Mouse (Mus musculus) liver, adult 2 months (tissue): ENCODE measurements at regions not wholly inside any gene's neighbourhood (a gene's known extent, or its start where the extent isn't known, plus 50 kb on each side); places are given as distances from the start of the nearest gene placed in this dataset.

ENCODE experiments used
- DNase-seq: peaks from one replicate; pipeline ENCODE4 v3.0.0-alpha.2; 2011; ENCODE audit warnings: low read depth, low spot score; ENCODE audit errors: extremely low read depth
- H3K27ac ChIP-seq: fragments of 200-500 bp; replicated peaks from 2 replicates; pipeline ENCODE4 v1.5.1; 2012; ENCODE audit warnings: low read depth, mild to moderate bottlenecking, control low read depth, inconsistent platforms, low read length; ENCODE audit not compliant: insufficient read depth
- H3K27me3 ChIP-seq: fragments of 200-500 bp; 2 replicates; pipeline ENCODE4 v1.6.1; 2012; ENCODE audit warnings: mild to moderate bottlenecking, moderate library complexity, low read length, inconsistent platforms; ENCODE audit not compliant: control insufficient read depth, insufficient read depth
- H3K36me3 ChIP-seq: fragments of 200-500 bp; 2 replicates; pipeline ENCODE4 v1.6.1; 2012; ENCODE audit warnings: low read length, inconsistent platforms; ENCODE audit not compliant: control insufficient read depth, insufficient read depth
- H3K4me1 ChIP-seq: fragments of 200-500 bp; 2 replicates; pipeline ENCODE4 v1.6.1; 2011; ENCODE audit warnings: low read length; ENCODE audit not compliant: control insufficient read depth, insufficient read depth
- H3K4me3 ChIP-seq: fragments of 200-500 bp; 2 replicates; pipeline ENCODE4 v1.5.1; 2011; ENCODE audit warnings: low read depth, mild to moderate bottlenecking, control low read depth, low read length, moderate library complexity; ENCODE audit not compliant: insufficient read depth
- H3K79me2 ChIP-seq: fragments of 200-500 bp; 2 replicates; pipeline ENCODE4 v1.6.1; 2012; ENCODE audit warnings: inconsistent platforms, mild to moderate bottlenecking, low read length, moderate library complexity; ENCODE audit not compliant: control insufficient read depth, insufficient read depth
- H3K9ac ChIP-seq: fragments of 200-500 bp; 2 replicates; pipeline ENCODE4 v1.6.1; 2012; ENCODE audit warnings: low read depth, mild to moderate bottlenecking, control low read depth, inconsistent platforms, low read length
- CTCF ChIP-seq: fragments of 200-500 bp; IDR thresholded peaks from 2 replicates; pipeline ENCODE4 v1.5.1; 2011; ENCODE audit warnings: low read depth, low read length, control low read depth
- POLR2A ChIP-seq: fragments of 200-500 bp; IDR thresholded peaks from 2 replicates; pipeline ENCODE4 v1.6.1; 2011; ENCODE audit warnings: low read length, control low read depth; ENCODE audit not compliant: insufficient read depth; ENCODE audit errors: extremely low read depth
- WGBS: fragments of 180-500 bp; shearing (Covaris S2); methylation state at CpG from one replicate; pipeline ENCODE4 v1.1.7; 2018; 5-methylcytosine and 5-hydroxymethylcytosine counted together

DNA sequence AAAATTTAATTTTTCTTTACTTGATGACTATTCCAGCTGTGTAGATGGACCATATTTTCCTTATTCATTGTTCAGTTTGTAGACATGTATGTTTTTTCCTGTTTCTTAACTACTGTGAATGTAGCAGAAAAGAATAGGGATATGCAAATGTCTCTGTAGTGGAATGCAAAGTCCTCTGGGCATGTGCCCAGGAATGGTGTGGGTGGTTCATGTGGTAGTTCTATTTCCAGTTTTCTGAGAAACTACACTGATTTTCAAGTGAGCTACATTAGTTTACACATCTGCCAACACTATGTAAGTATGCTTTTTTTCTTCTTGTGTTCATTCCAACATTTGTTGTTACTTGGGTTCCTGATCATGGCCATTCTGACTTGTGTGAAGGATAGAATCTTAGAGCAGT is 628.0 kb downstream of the Plod2 start:
- no peak overlapping the region for H3K9ac ChIP-seq

GRCm38 (mm10) chr9:93186638-93187037 is 644.6 kb downstream of the Plod2 start:
- Histone ChIP-seq H3K4me3 (no peak overlapping the region), H3K79me2 (no peaks in the 10 kb centered on the region), H3K4me1 (no peaks in the 10 kb centered on the region), H3K27ac (no peak overlapping the region), H3K9ac (no peak overlapping the region), H3K36me3 (no peaks in the 10 kb centered on the region), H3K27me3 (no peaks in the 10 kb centered on the region)
- no peak for DNase-seq
- WGBS: 60% methylated on average over 1 of the region's 1 CpGs
- TF ChIP-seq CTCF (no peak), POLR2A (no peak)

More for the DNA sequence above, 628.0 kb downstream of the Plod2 start:
- Histone ChIP-seq H3K27me3 (no peaks in the 10 kb centered on the region), H3K27ac (no peak overlapping the region), H3K79me2 (no peaks in the 10 kb centered on the region), H3K36me3 (no peaks in the 10 kb centered on the region), H3K4me3 (no peak overlapping the region), H3K4me1 (no peaks in the 10 kb centered on the region)
- no peak for TF ChIP-seq CTCF
- no peak for TF ChIP-seq POLR2A
- DNase-seq: no peak

GRCm38 (mm10) chr9:93232562-93232961 is 690.5 kb downstream of the Plod2 start:
- Histone ChIP-seq H3K4me3 (no peak overlapping the region), H3K4me1 (no peaks in the 10 kb centered on the region), H3K27me3 (no peaks in the 10 kb centered on the region), H3K9ac (no peak overlapping the region), H3K36me3 (no peaks in the 10 kb centered on the region), H3K27ac (no peak overlapping the region), H3K79me2 (no peaks in the 10 kb centered on the region)
- DNase-seq: no peak
- TF ChIP-seq POLR2A (no peak), CTCF (no peak)

DNA sequence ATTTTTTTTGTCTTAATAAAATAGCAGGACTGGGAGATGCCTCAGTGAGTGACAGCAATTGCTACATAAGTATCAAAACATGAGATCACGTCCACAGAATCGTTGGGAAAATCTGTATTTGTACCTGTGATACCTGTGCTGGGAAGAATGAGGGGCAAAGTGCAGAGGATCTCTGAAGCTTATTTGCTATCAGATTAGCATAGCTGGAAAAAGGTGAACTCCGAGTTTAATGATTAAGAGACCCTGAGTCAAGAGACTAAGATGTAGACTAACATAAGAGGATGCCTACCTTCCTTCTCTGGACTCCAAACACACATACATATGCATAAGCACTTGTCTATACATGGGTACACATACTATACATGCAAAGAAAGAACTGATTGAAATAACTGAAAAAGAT is 710.1 kb downstream of the Plod2 start:
- no peaks in the 10 kb centered on the region for H3K27me3 ChIP-seq
- H3K27ac ChIP-seq: no peak overlapping the region
- no peak overlapping the region for H3K9ac ChIP-seq
- TF ChIP-seq CTCF (no peak), POLR2A (no peak)
- H3K79me2 ChIP-seq: no peaks in the 10 kb centered on the region
- peak; percentile 2 for DNase-seq
- H3K4me1 ChIP-seq: no peaks in the 10 kb centered on the region
- no peaks in the 10 kb centered on the region for H3K36me3 ChIP-seq
- H3K4me3 ChIP-seq: no peak overlapping the region
- WGBS: 25% methylated on average over 3 of the region's 3 CpGs

DNA sequence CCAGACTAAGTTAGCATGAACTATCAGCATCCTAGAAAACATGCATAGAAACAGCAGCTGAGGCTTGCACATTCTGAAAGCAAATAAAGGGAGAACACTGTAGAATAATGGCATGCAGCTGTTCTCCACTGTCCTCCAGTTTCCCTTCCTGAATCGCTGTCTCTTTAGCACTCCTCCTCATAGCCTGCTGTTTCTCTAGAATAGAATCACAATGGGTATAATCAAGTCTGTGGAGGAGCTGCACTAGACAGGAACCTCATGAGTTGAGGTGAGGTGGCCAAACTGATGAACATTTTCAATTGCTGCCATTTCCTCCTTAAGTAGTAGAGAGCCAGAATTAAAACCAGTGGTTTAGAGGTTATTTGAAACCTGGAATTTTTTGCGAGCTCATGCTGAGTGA is 755.3 kb downstream of the Plod2 start:
- WGBS: 71% methylated on average over 2 of the region's 2 CpGs
- DNase-seq: no peak

DNA sequence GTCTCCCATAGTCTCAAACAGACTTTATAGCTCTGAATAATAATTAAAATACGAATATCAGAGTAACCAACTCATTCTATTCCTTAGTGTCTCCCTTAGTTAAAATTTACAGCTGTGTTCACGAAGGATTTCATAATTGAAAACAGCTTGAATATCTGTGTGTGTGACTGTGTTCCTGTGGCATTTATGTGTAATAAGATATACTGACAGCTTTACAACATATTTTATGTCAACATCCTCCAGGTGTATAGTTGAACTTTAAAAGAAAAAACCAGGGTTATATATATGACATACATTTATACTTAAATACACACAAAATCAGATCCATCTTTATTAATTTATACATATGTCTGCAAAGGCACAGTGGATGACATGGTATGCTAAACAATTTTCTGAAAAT is 764.7 kb downstream of the Plod2 start:
- 58% methylated on average over 2 of the region's 2 CpGs for WGBS
- no peak overlapping the region for H3K27ac ChIP-seq
- H3K36me3 ChIP-seq: no peaks in the 10 kb centered on the region
- TF ChIP-seq CTCF (no peak), POLR2A (no peak)
- H3K79me2 ChIP-seq: no peaks in the 10 kb centered on the region
- no peak overlapping the region for H3K4me3 ChIP-seq
- no peak overlapping the region for H3K9ac ChIP-seq
- no peaks in the 10 kb centered on the region for H3K4me1 ChIP-seq
- no peak for DNase-seq
- no peaks in the 10 kb centered on the region for H3K27me3 ChIP-seq

More for the DNA sequence above, 755.3 kb downstream of the Plod2 start:
- Histone ChIP-seq H3K27me3 (no peaks in the 10 kb centered on the region), H3K36me3 (no peaks in the 10 kb centered on the region), H3K4me3 (no peak overlapping the region), H3K9ac (no peak overlapping the region), H3K4me1 (no peaks in the 10 kb centered on the region), H3K27ac (no peak overlapping the region), H3K79me2 (no peaks in the 10 kb centered on the region)
- TF ChIP-seq CTCF: no peak
- no peak for TF ChIP-seq POLR2A
